Mouse (Mus musculus) thymus, postnatal 0 days (tissue): ENCODE data around the gene Tmem239. TPM values are rescaled to one million over a fixed set of nuclear protein-coding genes. Genes with fewer than 3 reads are reported as not detected.

ENCODE experiments used
- DNase-seq: peaks from one replicate; pipeline ENCODE4 v3.0.0-alpha.2; 2015; ENCODE audit warnings: low spot score
- polyA plus RNA-seq: library from polyadenylated mRNA; unstranded; fragments of >200 nt; fragmentation: Nextera tagmentation; extraction: Ambion mirVana; gene quantifications from 2 replicates; pipeline ENCODE4 v1.2.1, GENCODE M21; 2015

Gene Tmem239
- polyA plus RNA-seq, 1 experiment from 2014 or later: not detected

GRCm38 (mm10) chr2:130411558-130412495, 5.5 kb downstream of the Tmem239 start:
- DNase-seq: peak; percentile 73

GRCm38 (mm10) chr2:130412775-130413174, 6.5 kb downstream of the Tmem239 start:
- DNase-seq: no peak

GRCm38 (mm10) chr2:130414094-130414856, 8.0 kb downstream of the Tmem239 start:
- DNase-seq: peak; percentile 43

- no peak for DNase-seq
These were observed 15.7 kb downstream of the Tmem239 start for GRCm38 (mm10) chr2:130421781-130422620.

GRCm38 (mm10) chr2:130423397-130424125, 17.3 kb downstream of the Tmem239 start:
- DNase-seq: peak; percentile 85

GRCm38 (mm10) chr2:130424126-130424853, 18.0 kb downstream of the Tmem239 start, which contains the start of the genes Vps16 and Pced1a:
Gene Vps16 (plus strand): TSS chr2:130424339.
Gene Pced1a (minus strand): TSS chr2:130424701.
- peak; percentile 92 for DNase-seq

- no peak for DNase-seq
These were observed 18.8 kb downstream of the Tmem239 start for GRCm38 (mm10) chr2:130425112-130425511.

GRCm38 (mm10) chr2:130429851-130430250, 23.6 kb downstream of the Tmem239 start:
- DNase-seq: no peak

- no peak for DNase-seq
These were observed 24.2 kb downstream of the Tmem239 start for GRCm38 (mm10) chr2:130430484-130430883.

- no peak for DNase-seq
These were observed 25.9 kb downstream of the Tmem239 start for GRCm38 (mm10) chr2:130432157-130432556.

- DNase-seq: peak; percentile 70
These were observed 26.9 kb downstream of the Tmem239 start for GRCm38 (mm10) chr2:130433152-130433551.

- peak; percentile 33 for DNase-seq
These were observed 30.5 kb downstream of the Tmem239 start for GRCm38 (mm10) chr2:130436769-130437168.

- DNase-seq: no peak
These were observed 32.6 kb downstream of the Tmem239 start for GRCm38 (mm10) chr2:130438861-130439260.

GRCm38 (mm10) chr2:130439840-130440480, 33.7 kb downstream of the Tmem239 start:
- DNase-seq: no peak

- no peak for DNase-seq
These were observed 35.9 kb downstream of the Tmem239 start for GRCm38 (mm10) chr2:130442162-130442561.

GRCm38 (mm10) chr2:130448449-130448848, 42.2 kb downstream of the Tmem239 start:
- DNase-seq: no peak

GRCm38 (mm10) chr2:130449021-130449793, 42.9 kb downstream of the Tmem239 start:
- DNase-seq: peak; percentile 18

GRCm38 (mm10) chr2:130449794-130450433, 43.6 kb downstream of the Tmem239 start, which contains the start of gene Ptpra:
Gene Ptpra (plus strand): TSS chr2:130450278.
- peak; percentile 92 for DNase-seq
